Mouse (Mus musculus) lung, embryonic 14.5 days (tissue): ENCODE measurements around the gene Itga5. TPM values are rescaled to one million over a fixed set of nuclear protein-coding genes. Genes with fewer than 3 reads are reported as not detected.

Experiments
- ATAC-seq: fragments of 200-750 bp; cut with Nextera tagmentation; 2 replicates; pipeline ENCODE4 v1.8.0; 2017; ENCODE audit warnings: mild to moderate bottlenecking, moderate TSS enrichment, moderate library complexity; ENCODE audit not compliant: insufficient read depth
- DNase-seq: peaks from one replicate; pipeline ENCODE4 v3.0.0-alpha.2; 2015
- H3K27ac ChIP-seq: fragments of 300-500 bp; sonication (generic); 2 replicates; pipeline ENCODE4 v1.5.1; 2014; ENCODE audit warnings: low read depth, mild to moderate bottlenecking, moderate library complexity
- H3K27me3 ChIP-seq: fragments of 300-500 bp; sonication (generic); 2 replicates; pipeline ENCODE4 v1.6.1; 2014; ENCODE audit warnings: low read length, control low read depth; ENCODE audit not compliant: insufficient read depth
- H3K36me3 ChIP-seq: fragments of 300-500 bp; sonication (generic); 2 replicates; pipeline ENCODE4 v1.6.1; 2014; ENCODE audit warnings: control low read depth; ENCODE audit not compliant: insufficient read depth
- H3K4me1 ChIP-seq: fragments of 300-500 bp; sonication (generic); 2 replicates; pipeline ENCODE4 v1.6.1; 2014; ENCODE audit warnings: antibody characterized with exemption, control low read depth; ENCODE audit not compliant: insufficient read depth
- H3K4me2 ChIP-seq: fragments of 300-500 bp; sonication (generic); 2 replicates; pipeline ENCODE4 v1.6.1; 2014; ENCODE audit warnings: mild to moderate bottlenecking
- H3K4me3 ChIP-seq: fragments of 300-500 bp; sonication (generic); 2 replicates; pipeline ENCODE4 v1.5.1; 2014; ENCODE audit warnings: low read depth, low read length
- H3K9ac ChIP-seq: fragments of 300-500 bp; sonication (generic); 2 replicates; pipeline ENCODE4 v1.6.1; 2014
- H3K9me3 ChIP-seq: fragments of 300-500 bp; sonication (generic); 2 replicates; pipeline ENCODE4 v1.6.1; 2016; ENCODE audit warnings: low read depth, low read length, control low read depth
- CTCF ChIP-seq: IDR thresholded peaks from 2 replicates; pipeline ENCODE4 v1.5.1; 2016; ENCODE audit warnings: antibody characterized with exemption, low read depth
- WGBS: fragments of 180-500 bp; shearing (Covaris S2); extraction: QIAGEN DNeasy Blood & Tissue Kit; methylation state at CpG from one replicate; pipeline ENCODE4 v1.1.7; 2014; 5-methylcytosine and 5-hydroxymethylcytosine counted together
- polyA plus RNA-seq: library from polyadenylated mRNA; unstranded; fragments of >200 nt; fragmentation: Nextera tagmentation; extraction: Ambion mirVana; gene quantifications from 2 replicates; pipeline ENCODE4 v1.2.1, GENCODE M21; 2014

Itga5 gene
- polyA plus RNA-seq, 1 experiment from 2014 or later, result 47.7 TPM

DNA sequence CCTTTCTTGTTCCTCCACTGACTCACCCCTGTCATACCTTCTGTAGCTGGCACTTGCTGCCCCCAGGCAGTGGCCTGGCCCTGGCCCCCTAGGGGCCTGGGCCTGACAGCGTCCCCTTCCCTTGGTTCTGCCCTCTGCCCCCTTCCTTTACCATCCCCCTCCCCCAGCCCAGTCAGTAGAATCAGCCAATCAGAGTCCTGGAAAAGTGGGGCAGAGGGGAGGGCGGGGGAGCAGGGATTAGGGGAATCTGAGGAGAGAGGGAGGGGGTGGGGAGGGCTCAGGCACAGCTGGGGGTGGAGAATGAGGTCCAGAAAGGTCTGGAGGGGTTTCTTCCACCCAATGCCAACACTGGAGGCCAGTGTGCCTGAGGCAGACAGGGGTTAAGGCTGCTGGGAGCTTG lies 32.4 kb downstream of the Itga5 start:
- Histone ChIP-seq H3K9me3 (no peaks in the 10 kb centered on the region), H3K36me3 (no peaks in the 10 kb centered on the region), H3K27me3 (peaks cover 28% of the 10 kb centered on the region), H3K4me1 (no peaks in the 10 kb centered on the region; the same call in 1 of the 2 replicates), H3K4me2 (no peak overlapping the region), H3K27ac (no peak overlapping the region), H3K9ac (no peak overlapping the region; the same call in 1 of the 2 replicates), H3K4me3 (no peak overlapping the region)
- no peak for ATAC-seq
- no peak for TF ChIP-seq CTCF
- WGBS, result 17% methylated on average over 2 of the region's 2 CpGs
- no peak for DNase-seq

DNA sequence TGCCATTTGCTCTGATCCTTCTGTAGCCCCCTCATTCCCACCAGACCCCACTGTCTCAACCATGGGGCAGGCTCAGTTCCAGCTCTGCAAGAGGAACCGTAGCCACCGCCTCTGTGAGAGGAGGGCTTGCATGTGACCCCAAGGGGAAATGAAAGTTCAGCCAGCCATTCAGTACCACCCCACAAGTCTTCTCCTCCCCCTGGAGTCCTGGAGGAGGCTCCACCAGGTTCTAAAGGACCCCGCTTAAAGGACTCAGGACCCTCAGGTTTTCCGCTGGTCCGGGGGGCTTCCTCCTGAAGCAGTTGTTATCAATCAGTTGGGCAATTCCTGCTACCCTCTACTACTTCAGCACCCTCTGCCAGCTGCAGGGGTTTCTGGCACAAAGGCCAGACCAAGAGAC lies 32.8 kb downstream of the Itga5 start:
- no peaks in the 10 kb centered on the region for H3K36me3 ChIP-seq
- no peak overlapping the region for H3K4me3 ChIP-seq
- 72% methylated on average over 5 of the region's 5 CpGs for WGBS
- H3K9ac ChIP-seq, result no peak overlapping the region
- no peaks in the 10 kb centered on the region for H3K9me3 ChIP-seq
- H3K27ac ChIP-seq, result no peak overlapping the region
- H3K27me3 ChIP-seq, result peaks cover 23% of the 10 kb centered on the region
- no peaks in the 10 kb centered on the region; the same call in 1 of the 2 replicates for H3K4me1 ChIP-seq
- no peak overlapping the region for H3K4me2 ChIP-seq
- ATAC-seq (no peak), DNase-seq (no peak)
- TF ChIP-seq CTCF, result no peak

DNA sequence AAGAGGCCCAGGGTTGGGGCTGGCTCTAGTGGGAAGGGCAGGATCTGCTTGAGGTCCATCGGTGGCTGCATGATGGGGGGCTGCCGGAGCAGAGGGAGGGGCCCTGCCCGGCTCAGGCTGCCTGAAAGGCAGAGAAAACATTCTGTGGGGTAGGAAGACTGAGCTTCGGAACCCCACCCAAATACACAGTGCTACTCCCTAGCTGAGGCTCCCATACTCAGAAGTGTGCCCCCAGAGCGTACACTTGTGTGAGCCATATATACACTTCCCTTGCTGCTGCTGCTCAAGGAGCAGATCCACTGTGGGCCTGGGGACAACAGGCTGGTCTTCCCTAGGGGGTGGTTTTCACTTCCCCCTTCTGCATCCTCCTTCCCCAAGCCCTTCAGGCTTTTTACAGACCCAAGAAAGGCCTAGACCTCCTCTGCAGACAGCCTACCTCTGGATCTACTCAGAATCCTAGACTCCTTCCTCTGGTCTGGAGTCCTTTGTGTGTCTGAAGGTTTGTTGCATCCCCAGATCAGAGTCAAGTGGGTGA lies 33.4 kb downstream of the Itga5 start:
- Histone ChIP-seq H3K9me3 (no peaks in the 10 kb centered on the region), H3K4me1 (no peaks in the 10 kb centered on the region; the same call in 1 of the 2 replicates), H3K9ac (no peak overlapping the region; the same call in 1 of the 2 replicates), H3K27me3 (peaks cover 17% of the 10 kb centered on the region), H3K4me3 (no peak overlapping the region), H3K4me2 (no peak overlapping the region), H3K27ac (no peak overlapping the region), H3K36me3 (no peaks in the 10 kb centered on the region)
- TF ChIP-seq CTCF, result no peak
- no peak for DNase-seq
- ATAC-seq, result no peak
- WGBS, result 58% methylated on average over 5 of the region's 5 CpGs

DNA sequence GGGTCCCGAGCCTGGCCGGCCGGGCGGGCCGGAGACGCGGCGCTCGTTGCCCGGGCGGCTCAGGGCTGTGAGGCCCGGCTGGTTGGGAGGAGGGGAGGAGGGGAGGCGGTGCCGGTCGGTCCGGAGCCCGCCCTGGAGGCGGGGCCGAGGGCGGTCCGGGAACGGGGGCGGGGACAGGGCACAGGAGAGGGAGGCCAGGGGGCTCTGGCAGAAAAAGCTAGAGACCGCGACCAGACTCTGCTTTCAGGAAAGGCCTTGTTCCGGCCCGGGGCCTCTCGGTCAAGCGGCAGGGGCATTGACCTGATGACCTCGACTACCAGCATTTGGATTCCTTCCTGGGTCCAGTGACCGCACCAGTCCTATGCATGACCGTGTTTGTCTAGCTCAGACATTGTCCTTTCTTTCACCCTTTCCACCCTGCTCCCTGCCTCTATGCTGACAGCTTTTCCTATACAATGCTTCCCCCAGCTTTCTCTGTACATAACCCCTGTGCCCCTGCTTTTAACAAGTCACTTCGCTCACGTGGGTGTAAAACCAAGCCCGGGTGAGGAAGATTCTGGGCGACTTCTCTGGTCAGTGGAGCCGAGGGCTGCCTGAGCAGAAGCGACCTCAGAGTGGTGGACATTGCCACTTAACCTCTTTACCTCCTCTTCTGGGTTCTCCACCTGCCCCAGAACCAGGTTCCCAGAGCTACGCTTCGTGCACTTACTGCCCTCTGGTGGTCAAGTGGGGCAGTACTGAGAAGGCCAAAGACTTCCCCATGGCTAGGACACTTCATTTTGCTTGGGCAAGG lies 42.9 kb downstream of the Itga5 start:
- peak; percentile 96 for TF ChIP-seq CTCF
- H3K9me3 ChIP-seq, result no peaks in the 10 kb centered on the region
- peak; percentile 92 for DNase-seq
- no peaks in the 10 kb centered on the region for H3K27me3 ChIP-seq
- WGBS, result under 1% methylated on average over 28 of the region's 40 CpGs
- H3K27ac ChIP-seq, result peak overlapping the region; percentile 76; the same call in 1 of the 2 replicates
- peak overlapping the region; percentile 69 for H3K9ac ChIP-seq
- peak; percentile 98 for ATAC-seq
- peak overlapping the region; percentile 83 for H3K4me2 ChIP-seq
- peaks cover 8% of the 10 kb centered on the region; the same call in 1 of the 2 replicates for H3K4me1 ChIP-seq
- H3K4me3 ChIP-seq, result peak overlapping the region; percentile 65
- H3K36me3 ChIP-seq, result peaks cover 1% of the 10 kb centered on the region; the same call in 1 of the 2 replicates

DNA sequence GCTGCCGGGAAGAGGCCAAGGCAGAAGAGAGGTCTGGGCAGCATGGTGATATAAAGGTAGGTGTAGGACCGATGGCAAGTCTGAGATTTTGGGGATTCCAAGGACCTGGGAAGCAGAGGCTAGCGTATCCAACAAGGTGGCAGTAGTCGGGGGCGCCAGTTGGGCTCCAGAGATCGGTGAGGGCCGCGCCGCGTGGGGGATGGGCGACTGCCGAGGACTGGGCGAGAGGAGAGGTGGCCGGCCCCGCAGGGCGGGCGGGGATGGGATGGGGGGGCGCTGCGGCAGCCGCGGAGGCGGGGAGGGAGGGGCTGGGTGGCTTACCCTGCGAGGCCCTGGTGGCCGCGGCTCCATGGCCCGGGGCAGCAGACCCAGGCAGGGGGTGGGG lies 43.5 kb downstream of the Itga5 start:
- H3K27me3 ChIP-seq, result no peaks in the 10 kb centered on the region
- under 1% methylated on average over 13 of the region's 26 CpGs for WGBS
- H3K4me3 ChIP-seq, result peak overlapping the region; percentile 65
- peak overlapping the region; percentile 69 for H3K9ac ChIP-seq
- ATAC-seq (peak; percentile 76), DNase-seq (peak; percentile 60)
- TF ChIP-seq CTCF, result no peak
- no peak overlapping the region for H3K27ac ChIP-seq
- H3K9me3 ChIP-seq, result no peaks in the 10 kb centered on the region
- peak overlapping the region; percentile 83 for H3K4me2 ChIP-seq
- H3K4me1 ChIP-seq, result peaks cover 8% of the 10 kb centered on the region; the same call in 1 of the 2 replicates
- H3K36me3 ChIP-seq, result peaks cover 6% of the 10 kb centered on the region

DNA sequence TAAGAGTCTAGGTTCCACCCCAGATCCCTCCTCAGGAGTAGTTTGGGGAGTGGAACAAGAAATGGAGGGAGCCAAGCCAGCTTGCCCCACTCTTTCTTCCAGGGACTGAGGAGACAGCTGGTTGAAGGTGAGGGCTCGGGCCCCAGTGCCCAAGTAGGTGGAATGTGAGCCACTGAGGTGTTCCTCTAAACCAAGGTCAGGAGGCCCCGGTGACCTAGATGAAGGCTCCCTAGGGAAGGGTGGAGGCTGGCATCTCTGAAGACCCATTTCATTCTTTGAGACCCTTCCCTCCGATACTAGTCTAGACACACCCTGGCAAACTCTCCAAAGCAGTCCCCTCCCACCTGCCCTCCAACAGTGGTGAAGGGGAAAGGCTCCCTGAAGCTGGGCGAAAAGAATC lies 44.2 kb downstream of the Itga5 start:
- no peak for TF ChIP-seq CTCF
- Histone ChIP-seq H3K4me1 (peaks cover 8% of the 10 kb centered on the region; the same call in 1 of the 2 replicates), H3K36me3 (peaks cover 13% of the 10 kb centered on the region), H3K27me3 (no peaks in the 10 kb centered on the region), H3K4me2 (peak overlapping the region; percentile 83), H3K27ac (no peak overlapping the region), H3K9ac (peak overlapping the region; percentile 69), H3K9me3 (no peaks in the 10 kb centered on the region), H3K4me3 (peak overlapping the region; percentile 65)
- whole genome bisulfite sequencing, result 46% methylated on average over 4 of the region's 4 CpGs
- DNase-seq, result no peak
- no peak for ATAC-seq

DNA sequence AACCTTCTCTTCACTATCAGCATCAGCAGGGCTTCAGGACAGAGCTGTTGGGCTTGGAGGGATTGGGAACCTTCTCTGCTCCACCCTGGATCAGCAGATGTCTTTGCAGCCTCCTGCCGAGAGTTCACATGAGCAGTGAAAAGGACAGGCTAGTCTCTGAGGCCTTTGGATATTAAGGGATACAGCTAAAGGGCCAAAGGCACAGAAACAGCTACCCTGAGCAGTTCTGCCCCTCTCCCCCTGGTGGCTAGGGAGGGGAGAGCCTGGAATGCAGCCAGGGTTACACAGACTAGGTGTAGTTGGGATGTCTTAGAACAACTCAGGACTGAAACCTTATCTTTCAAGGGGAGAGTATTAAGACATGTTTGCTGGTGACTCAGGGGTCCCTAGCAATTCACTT lies 45.5 kb downstream of the Itga5 start:
- no peak overlapping the region for H3K4me3 ChIP-seq
- H3K36me3 ChIP-seq, result peaks cover 24% of the 10 kb centered on the region
- no peak overlapping the region for H3K4me2 ChIP-seq
- TF ChIP-seq CTCF, result peak; percentile 75
- H3K4me1 ChIP-seq, result peaks cover 8% of the 10 kb centered on the region; the same call in 1 of the 2 replicates
- no peak overlapping the region for H3K9ac ChIP-seq
- no peaks in the 10 kb centered on the region for H3K9me3 ChIP-seq
- DNase-seq (peak; percentile 68), ATAC-seq (no peak)
- H3K27me3 ChIP-seq, result no peaks in the 10 kb centered on the region
- H3K27ac ChIP-seq, result no peak overlapping the region
- 62% methylated on average over 1 of the region's 1 CpGs for WGBS
